Mouse (Mus musculus): Measurements from ENCODE around the gene Tom1l1. TPM values are rescaled to one million over a fixed set of nuclear protein-coding genes. Genes with fewer than 3 reads are reported as not detected.
"Not testable (repeated sequence)": the region's sequence is repeated elsewhere in the genome, so short reads cannot be mapped to it uniquely, and the experiment has no call there.

Tom1l1 gene
- 39.5 and 46.0 TPM in 2 replicates for total RNA-seq (2021)
- long read RNA-seq, experiment 1, full-length matches to known transcripts: 29 of 34 reads
- long read RNA-seq, experiment 1, partial matches to known transcripts: 2 of 34 reads
- long read RNA-seq, experiment 1, other reads (novel, unspliced or antisense): 3 of 34 reads
- long read RNA-seq, experiment 2, full-length matches to known transcripts: 16 of 22 reads
- long read RNA-seq, experiment 2, partial matches to known transcripts: 1 of 22 reads
- long read RNA-seq, experiment 2, other reads (novel, unspliced or antisense): 5 of 22 reads

- DNase-seq: peak; percentile 90
Observed at GRCm38 (mm10) chr11:90687460-90688416, at the start of gene Tom1l1. Tom1l1 (minus strand) TSS chr11:90688366.

GRCm38 (mm10) chr11:90733575-90733974, 45.4 kb upstream of the Tom1l1 start:
- DNase-seq: no peak

GRCm38 (mm10) chr11:90727354-90728125, 39.4 kb upstream of the Tom1l1 start:
- DNase-seq: no peak

- DNase-seq: no peak
Observed at GRCm38 (mm10) chr11:90726730-90727129, 38.6 kb upstream of the Tom1l1 start.

- no peak for DNase-seq
Observed at GRCm38 (mm10) chr11:90722304-90722703, 34.1 kb upstream of the Tom1l1 start.

GRCm38 (mm10) chr11:90717719-90718118, 29.6 kb upstream of the Tom1l1 start:
- DNase-seq: no peak

GRCm38 (mm10) chr11:90711596-90711995, 23.4 kb upstream of the Tom1l1 start:
- no peak for DNase-seq

GRCm38 (mm10) chr11:90707134-90707533, 19.0 kb upstream of the Tom1l1 start:
- DNase-seq: not testable (repeated sequence)

- peak; percentile 87 for DNase-seq
Observed at GRCm38 (mm10) chr11:90697480-90698240, 9.5 kb upstream of the Tom1l1 start.

GRCm38 (mm10) chr11:90695811-90696210, 7.6 kb upstream of the Tom1l1 start:
- DNase-seq: no peak

GRCm38 (mm10) chr11:90694206-90694605, 6.0 kb upstream of the Tom1l1 start:
- DNase-seq: no peak

- no peak for DNase-seq
Observed at GRCm38 (mm10) chr11:90690361-90690760, 2.2 kb upstream of the Tom1l1 start.

- DNase-seq: no peak
Observed at GRCm38 (mm10) chr11:90687040-90687439, 1.1 kb downstream of the Tom1l1 start.

- DNase-seq: no peak
Observed at GRCm38 (mm10) chr11:90686287-90687025, 1.7 kb downstream of the Tom1l1 start.

- no peak for DNase-seq
Observed at GRCm38 (mm10) chr11:90685196-90685595, 3.0 kb downstream of the Tom1l1 start.

GRCm38 (mm10) chr11:90684765-90685164, 3.4 kb downstream of the Tom1l1 start:
- no peak for DNase-seq

GRCm38 (mm10) chr11:90681171-90681570, 7.0 kb downstream of the Tom1l1 start:
- no peak for DNase-seq

GRCm38 (mm10) chr11:90678582-90678981, 9.6 kb downstream of the Tom1l1 start:
- DNase-seq: no peak

- no peak for DNase-seq
Observed at GRCm38 (mm10) chr11:90677771-90678288, 10.3 kb downstream of the Tom1l1 start.

- DNase-seq: no peak
Observed at GRCm38 (mm10) chr11:90677027-90677426, 11.1 kb downstream of the Tom1l1 start.
